Mouse (Mus musculus): ENCODE data around the gene Tmem63c.

GRCm38 (mm10) chr12:86989378-86989777 lies 31.8 kb upstream of the Tmem63c start:
- TF ChIP-seq CTCF (IDR thresholded peaks at IDR 0.05 in 2 of 3, conservative IDR thresholded peaks at IDR 0.05 in 1 of 3; ENCODE audit: control insufficient read depth in 1 of 3, insufficient read depth in 1 of 3, low read depth in 2 of 3, low read length in 3 of 3, poor library complexity in 1 of 3, severe bottlenecking in 1 of 3) (no peak), E2F4 (IDR thresholded peaks at IDR 0.05; ENCODE audit: borderline replicate concordance, low read depth, low read length) (no peak)

Measured in MEL (cell line).